Mouse (Mus musculus): ENCODE results near the gene Foxj1. TPM values are rescaled to one million over a fixed set of nuclear protein-coding genes. Genes with fewer than 3 reads are reported as not detected.

Foxj1 gene
- polyA plus RNA-seq, 1 experiment from 2014 or later, result 0.12 TPM

- Histone ChIP-seq H3K27me3 (ENCODE audit: control insufficient read depth, insufficient read depth, low read length) (no peaks in the 10 kb centered on the region), H3K9me3 (ENCODE audit: control insufficient read depth, low read length) (no peaks in the 10 kb centered on the region), H3K9ac (ENCODE audit: low read length) (no peak overlapping the region), H3K36me3 (ENCODE audit: control insufficient read depth, insufficient read depth, low read length) (peaks cover 93% of the 10 kb centered on the region), H3K4me1 (ENCODE audit: control insufficient read depth in 2 of 2, insufficient read depth in 2 of 2, low read length in 2 of 2) (no peaks in the 10 kb centered on the region), H3K4me3 (ENCODE audit: control insufficient read depth in 1 of 2, insufficient read depth in 1 of 2, low read depth in 1 of 2, low read length in 2 of 2) (no peak overlapping the region), H3K27ac (replicated peaks in 1 of 2; ENCODE audit: control insufficient read depth in 1 of 2, insufficient read depth in 1 of 2, low read depth in 2 of 2, low read length in 2 of 2) (no peak overlapping the region), H3K4me2 (ENCODE audit: low read length) (no peak overlapping the region)
- WGBS, result 88% methylated on average over 11 of the region's 11 CpGs
- ATAC-seq (ENCODE audit: insufficient number of reproducible peaks, insufficient read depth, low FRiP score, low read depth), result no peak
Observed at GRCm38 (mm10) chr11:116298221-116298620, 37.0 kb downstream of the Foxj1 start.

- no peak overlapping the region for H3K4me3 ChIP-seq (ENCODE audit: control insufficient read depth in 1 of 2, insufficient read depth in 1 of 2, low read depth in 1 of 2, low read length in 2 of 2)
- H3K27me3 ChIP-seq (ENCODE audit: control insufficient read depth, insufficient read depth, low read length), result no peaks in the 10 kb centered on the region
- 54% methylated on average over 3 of the region's 3 CpGs for WGBS
- no peak overlapping the region for H3K4me2 ChIP-seq (ENCODE audit: low read length)
- peaks cover 93% of the 10 kb centered on the region for H3K36me3 ChIP-seq (ENCODE audit: control insufficient read depth, insufficient read depth, low read length)
- H3K9me3 ChIP-seq (ENCODE audit: control insufficient read depth, low read length), result no peaks in the 10 kb centered on the region
- ATAC-seq (ENCODE audit: insufficient number of reproducible peaks, insufficient read depth, low FRiP score, low read depth), result no peak
- no peak overlapping the region for H3K27ac ChIP-seq (replicated peaks in 1 of 2; ENCODE audit: control insufficient read depth in 1 of 2, insufficient read depth in 1 of 2, low read depth in 2 of 2, low read length in 2 of 2)
- no peak overlapping the region; the same call in 1 of the 2 replicates for H3K9ac ChIP-seq (ENCODE audit: low read length)
- no peaks in the 10 kb centered on the region for H3K4me1 ChIP-seq (ENCODE audit: control insufficient read depth in 2 of 2, insufficient read depth in 2 of 2, low read length in 2 of 2)
Observed at GRCm38 (mm10) chr11:116297017-116297416, 38.2 kb downstream of the Foxj1 start.

- no peak for ATAC-seq (ENCODE audit: insufficient number of reproducible peaks, insufficient read depth, low FRiP score, low read depth)
- Histone ChIP-seq H3K9me3 (ENCODE audit: control insufficient read depth, low read length) (no peaks in the 10 kb centered on the region), H3K4me3 (ENCODE audit: control insufficient read depth in 1 of 2, insufficient read depth in 1 of 2, low read depth in 1 of 2, low read length in 2 of 2) (no peak overlapping the region), H3K36me3 (ENCODE audit: control insufficient read depth, insufficient read depth, low read length) (peaks cover 93% of the 10 kb centered on the region), H3K27ac (replicated peaks in 1 of 2; ENCODE audit: control insufficient read depth in 1 of 2, insufficient read depth in 1 of 2, low read depth in 2 of 2, low read length in 2 of 2) (no peak overlapping the region), H3K4me1 (ENCODE audit: control insufficient read depth in 2 of 2, insufficient read depth in 2 of 2, low read length in 2 of 2) (no peaks in the 10 kb centered on the region), H3K27me3 (ENCODE audit: control insufficient read depth, insufficient read depth, low read length) (no peaks in the 10 kb centered on the region), H3K9ac (ENCODE audit: low read length) (no peak overlapping the region), H3K4me2 (ENCODE audit: low read length) (no peak overlapping the region)
- 85% methylated on average over 8 of the region's 8 CpGs for WGBS
Observed at GRCm38 (mm10) chr11:116296191-116296734, 38.9 kb downstream of the Foxj1 start.

GRCm38 (mm10) chr11:116294319-116294718 is 40.9 kb downstream of the Foxj1 start:
- Histone ChIP-seq H3K4me2 (ENCODE audit: low read length) (no peak overlapping the region), H3K36me3 (ENCODE audit: control insufficient read depth, insufficient read depth, low read length) (peaks cover 91% of the 10 kb centered on the region), H3K4me1 (ENCODE audit: control insufficient read depth in 2 of 2, insufficient read depth in 2 of 2, low read length in 2 of 2) (peaks cover 0 to 5% of the 10 kb centered on the region in 2 experiments; a peak in 1 of 4 replicates), H3K27me3 (ENCODE audit: control insufficient read depth, insufficient read depth, low read length) (no peaks in the 10 kb centered on the region), H3K9me3 (ENCODE audit: control insufficient read depth, low read length) (no peaks in the 10 kb centered on the region), H3K4me3 (ENCODE audit: control insufficient read depth in 1 of 2, insufficient read depth in 1 of 2, low read depth in 1 of 2, low read length in 2 of 2) (no peak overlapping the region), H3K9ac (ENCODE audit: low read length) (no peak overlapping the region), H3K27ac (replicated peaks in 1 of 2; ENCODE audit: control insufficient read depth in 1 of 2, insufficient read depth in 1 of 2, low read depth in 2 of 2, low read length in 2 of 2) (no peak overlapping the region)
- no peak for ATAC-seq (ENCODE audit: insufficient number of reproducible peaks, insufficient read depth, low FRiP score, low read depth)
- WGBS, result 37% methylated on average over 5 of the region's 5 CpGs

GRCm38 (mm10) chr11:116293538-116294137 is 41.6 kb downstream of the Foxj1 start:
- no peak overlapping the region for H3K9ac ChIP-seq (ENCODE audit: low read length)
- no peaks in the 10 kb centered on the region for H3K9me3 ChIP-seq (ENCODE audit: control insufficient read depth, low read length)
- no peaks in the 10 kb centered on the region for H3K27me3 ChIP-seq (ENCODE audit: control insufficient read depth, insufficient read depth, low read length)
- no peak overlapping the region for H3K27ac ChIP-seq (replicated peaks in 1 of 2; ENCODE audit: control insufficient read depth in 1 of 2, insufficient read depth in 1 of 2, low read depth in 2 of 2, low read length in 2 of 2)
- no peak overlapping the region for H3K4me2 ChIP-seq (ENCODE audit: low read length)
- WGBS, result 86% methylated on average over 12 of the region's 12 CpGs
- H3K4me1 ChIP-seq (ENCODE audit: control insufficient read depth in 2 of 2, insufficient read depth in 2 of 2, low read length in 2 of 2), result peaks cover 0 to 5% of the 10 kb centered on the region in 2 experiments; a peak in 1 of 4 replicates
- ATAC-seq (ENCODE audit: insufficient number of reproducible peaks, insufficient read depth, low FRiP score, low read depth), result no peak
- H3K36me3 ChIP-seq (ENCODE audit: control insufficient read depth, insufficient read depth, low read length), result peaks cover 91% of the 10 kb centered on the region
- H3K4me3 ChIP-seq (ENCODE audit: control insufficient read depth in 1 of 2, insufficient read depth in 1 of 2, low read depth in 1 of 2, low read length in 2 of 2), result no peak overlapping the region

- ATAC-seq (ENCODE audit: insufficient number of reproducible peaks, insufficient read depth, low FRiP score, low read depth), result no peak
- no peaks in the 10 kb centered on the region for H3K27me3 ChIP-seq (ENCODE audit: control insufficient read depth, insufficient read depth, low read length)
- peaks cover 92% of the 10 kb centered on the region for H3K36me3 ChIP-seq (ENCODE audit: control insufficient read depth, insufficient read depth, low read length)
- 92% methylated on average over 13 of the region's 13 CpGs for WGBS
- H3K4me3 ChIP-seq (ENCODE audit: control insufficient read depth in 1 of 2, insufficient read depth in 1 of 2, low read depth in 1 of 2, low read length in 2 of 2), result no peak overlapping the region
- no peak overlapping the region for H3K27ac ChIP-seq (replicated peaks in 1 of 2; ENCODE audit: control insufficient read depth in 1 of 2, insufficient read depth in 1 of 2, low read depth in 2 of 2, low read length in 2 of 2)
- no peak overlapping the region for H3K9ac ChIP-seq (ENCODE audit: low read length)
- H3K4me1 ChIP-seq (ENCODE audit: control insufficient read depth in 2 of 2, insufficient read depth in 2 of 2, low read length in 2 of 2), result peaks cover 0 to 5% of the 10 kb centered on the region in 2 experiments; a peak in 1 of 4 replicates
- no peak overlapping the region for H3K4me2 ChIP-seq (ENCODE audit: low read length)
- no peaks in the 10 kb centered on the region for H3K9me3 ChIP-seq (ENCODE audit: control insufficient read depth, low read length)
Observed at GRCm38 (mm10) chr11:116292401-116292800, 42.8 kb downstream of the Foxj1 start.

- H3K27me3 ChIP-seq (ENCODE audit: control insufficient read depth, insufficient read depth, low read length), result peaks cover 5% of the 10 kb centered on the region; the same call in 1 of the 2 replicates
- ATAC-seq (ENCODE audit: insufficient number of reproducible peaks, insufficient read depth, low FRiP score, low read depth), result no peak
- H3K27ac ChIP-seq (replicated peaks in 1 of 2; ENCODE audit: control insufficient read depth in 1 of 2, insufficient read depth in 1 of 2, low read depth in 2 of 2, low read length in 2 of 2), result no peak overlapping the region
- H3K4me2 ChIP-seq (ENCODE audit: low read length), result no peak overlapping the region
- H3K9ac ChIP-seq (ENCODE audit: low read length), result no peak overlapping the region
- no peak overlapping the region for H3K4me3 ChIP-seq (ENCODE audit: control insufficient read depth in 1 of 2, insufficient read depth in 1 of 2, low read depth in 1 of 2, low read length in 2 of 2)
- H3K4me1 ChIP-seq (ENCODE audit: control insufficient read depth in 2 of 2, insufficient read depth in 2 of 2, low read length in 2 of 2), result peaks cover 0 to 5% of the 10 kb centered on the region in 2 experiments; a peak in 1 of 4 replicates
- 43% methylated on average over 8 of the region's 8 CpGs for WGBS
- peaks cover 77% of the 10 kb centered on the region for H3K36me3 ChIP-seq (ENCODE audit: control insufficient read depth, insufficient read depth, low read length)
- H3K9me3 ChIP-seq (ENCODE audit: control insufficient read depth, low read length), result no peaks in the 10 kb centered on the region
Observed at GRCm38 (mm10) chr11:116290556-116290955, 44.6 kb downstream of the Foxj1 start.
